Mouse (Mus musculus): ENCODE data around the gene Dcbld1.
"Not testable (repeated sequence)": the region's sequence is repeated elsewhere in the genome, so short reads cannot be mapped to it uniquely, and the experiment has no call there.

Gene Dcbld1

GRCm38 (mm10) chr10:52295934-52296333 is 62.5 kb downstream of the Dcbld1 start:
- in situ Hi-C loops (cut with MboI; ENCODE audit: low sequenced_read_pairs), result no loop called here

- in situ Hi-C loops (cut with MboI; ENCODE audit: low sequenced_read_pairs), result not testable (repeated sequence)
These were observed 65.1 kb downstream of the Dcbld1 start for GRCm38 (mm10) chr10:52298568-52298967.

- in situ Hi-C loops (cut with MboI; ENCODE audit: low sequenced_read_pairs), result no loop called here
These were observed 68.3 kb downstream of the Dcbld1 start for GRCm38 (mm10) chr10:52301766-52302165.

- in situ Hi-C loops (cut with MboI; ENCODE audit: low sequenced_read_pairs), result no loop called here
These were observed 68.9 kb downstream of the Dcbld1 start for GRCm38 (mm10) chr10:52302271-52302670.

- in situ Hi-C loops (cut with MboI; ENCODE audit: low sequenced_read_pairs), result no loop called here
These were observed 71.2 kb downstream of the Dcbld1 start for GRCm38 (mm10) chr10:52304574-52304973.

GRCm38 (mm10) chr10:52309196-52309595 is 75.8 kb downstream of the Dcbld1 start:
- in situ Hi-C loops (cut with MboI; ENCODE audit: low sequenced_read_pairs), result no loop called here

GRCm38 (mm10) chr10:52319506-52320286 is 86.3 kb downstream of the Dcbld1 start:
- in situ Hi-C loops (cut with MboI; ENCODE audit: low sequenced_read_pairs), result no loop called here

- in situ Hi-C loops (cut with MboI; ENCODE audit: low sequenced_read_pairs), result no loop called here
These were observed 88.5 kb downstream of the Dcbld1 start for GRCm38 (mm10) chr10:52321918-52322317.

- in situ Hi-C loops (cut with MboI; ENCODE audit: low sequenced_read_pairs), result no loop called here
These were observed 97.6 kb downstream of the Dcbld1 start for GRCm38 (mm10) chr10:52331007-52331406.

GRCm38 (mm10) chr10:52343324-52343723 is 109.9 kb downstream of the Dcbld1 start:
- in situ Hi-C loops (cut with MboI; ENCODE audit: low sequenced_read_pairs), result not testable (repeated sequence)

GRCm38 (mm10) chr10:52353184-52353583 is 119.8 kb downstream of the Dcbld1 start:
- in situ Hi-C loops (cut with MboI; ENCODE audit: low sequenced_read_pairs), result no loop called here

- in situ Hi-C loops (cut with MboI; ENCODE audit: low sequenced_read_pairs), result no loop called here
These were observed 125.0 kb downstream of the Dcbld1 start, which contains the start of gene Gm26741 for GRCm38 (mm10) chr10:52358467-52358866. Gene Gm26741, plus strand, starts transcription at chr10:52358767.

- in situ Hi-C loops (cut with MboI; ENCODE audit: low sequenced_read_pairs), result no loop called here
These were observed 126.9 kb downstream of the Dcbld1 start for GRCm38 (mm10) chr10:52360241-52360735.

- in situ Hi-C loops (cut with MboI; ENCODE audit: low sequenced_read_pairs), result no loop called here
These were observed 127.6 kb downstream of the Dcbld1 start for GRCm38 (mm10) chr10:52360862-52361609.

- in situ Hi-C loops (cut with MboI; ENCODE audit: low sequenced_read_pairs), result no loop called here
These were observed 135.0 kb downstream of the Dcbld1 start for GRCm38 (mm10) chr10:52368376-52368775.
